Mouse (Mus musculus) gastrocnemius, adult 8-10 months (tissue): ENCODE results near the gene Nfia. TPM values are rescaled to one million over a fixed set of nuclear protein-coding genes. Genes with fewer than 3 reads are reported as not detected.

Experiments used
- DNase-seq, 2 experiments: peaks; one replicate each; pipeline ENCODE4 v3.0.0; 2022; ENCODE audit warnings: low spot score in 2 of 2
- total RNA-seq, 4 experiments: library from RNA; stranded (reverse); gene quantifications; 2 replicates each; pipeline ENCODE4 v1.2.4; 2022

The Nfia gene
- total RNA-seq, 4 experiments from 2014 or later = 53.6 to 64.5 (median 57.1) TPM

GRCm38 (mm10) chr4:97766100-97766499, 6.4 kb upstream of the Nfia start:
- no peak for DNase-seq

- DNase-seq = no peak
These were observed 5.5 kb upstream of the Nfia start for GRCm38 (mm10) chr4:97767025-97767424.

- DNase-seq = no peak
These were observed 5.0 kb upstream of the Nfia start for GRCm38 (mm10) chr4:97767516-97767915.

GRCm38 (mm10) chr4:97769861-97770260, 2.7 kb upstream of the Nfia start:
- no peak for DNase-seq

- DNase-seq = no peak
These were observed 1.1 kb upstream of the Nfia start for GRCm38 (mm10) chr4:97771426-97771825.

- DNase-seq = peak; percentile 97 to 98
These were observed 450 bp upstream of the Nfia start for GRCm38 (mm10) chr4:97772084-97772484.

- DNase-seq = peak; percentile 83 to 87
These were observed 618 bp downstream of the Nfia start for GRCm38 (mm10) chr4:97773110-97773593.

- DNase-seq = no peak
These were observed 1.3 kb downstream of the Nfia start for GRCm38 (mm10) chr4:97773791-97774190.

GRCm38 (mm10) chr4:97774446-97774950, 2.0 kb downstream of the Nfia start:
- DNase-seq = no peak

GRCm38 (mm10) chr4:97775059-97775458, 2.5 kb downstream of the Nfia start:
- peak; percentile 69 to 77 for DNase-seq

GRCm38 (mm10) chr4:97775494-97776265, 3.1 kb downstream of the Nfia start:
- no peak for DNase-seq

GRCm38 (mm10) chr4:97776388-97777080, 4.0 kb downstream of the Nfia start:
- no peak for DNase-seq

- no peak for DNase-seq
These were observed 4.7 kb downstream of the Nfia start for GRCm38 (mm10) chr4:97777081-97777705.

GRCm38 (mm10) chr4:97777706-97778176, 5.2 kb downstream of the Nfia start, which contains the start of gene E130114P18Rik:
Gene E130114P18Rik, minus strand, starts transcription at chr4:97778078.
- peak; percentile 50 to 69 for DNase-seq

- no peak for DNase-seq
These were observed 5.9 kb downstream of the Nfia start for GRCm38 (mm10) chr4:97778211-97779002.

GRCm38 (mm10) chr4:97779003-97779930, 6.7 kb downstream of the Nfia start:
- DNase-seq = no peak

- DNase-seq = no peak
These were observed 7.5 kb downstream of the Nfia start for GRCm38 (mm10) chr4:97780024-97780423.

- DNase-seq = no peak
These were observed 8.3 kb downstream of the Nfia start for GRCm38 (mm10) chr4:97780666-97781435.

- DNase-seq = no peak
These were observed 9.5 kb downstream of the Nfia start for GRCm38 (mm10) chr4:97782069-97782468.
